Mouse (Mus musculus): ENCODE measurements around the gene Baiap2. TPM values are rescaled to one million over a fixed set of nuclear protein-coding genes. Genes with fewer than 3 reads are reported as not detected.
A peak's percentile ranks its signal among the peaks of the same experiment; 100 is the strongest.

The Baiap2 gene
- total and polyA plus RNA-seq, 3 experiments: 5.8 to 10.9 (median 10.3) TPM

DNA sequence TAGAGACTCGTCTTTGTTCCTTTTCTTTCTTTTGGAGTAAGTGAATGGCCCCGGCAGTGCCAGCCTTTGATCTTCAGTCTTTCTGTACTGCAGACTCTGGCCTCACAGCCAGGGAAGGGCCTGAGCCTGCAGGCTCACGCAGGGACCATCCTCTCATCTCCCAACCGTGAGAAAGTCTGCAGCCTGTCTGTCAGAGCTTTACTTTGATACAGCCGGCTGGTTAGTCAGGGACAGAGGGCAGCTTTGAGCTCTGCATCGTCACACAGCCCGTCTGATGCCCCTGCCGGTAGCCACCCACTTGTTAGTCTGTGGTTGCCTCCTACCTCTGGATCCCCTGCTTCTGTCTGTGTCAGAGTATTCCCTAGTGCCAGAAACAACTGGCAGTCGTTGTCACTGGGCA lies 22.5 kb downstream of the Baiap2 start:
- H3K36me3 ChIP-seq (ENCODE audit: control insufficient read depth, insufficient read depth, low read length): no peaks in the 10 kb centered on the region
- intact Hi-C loops (cut with DNase I): no loop called here
- no peaks in the 10 kb centered on the region for H3K4me1 ChIP-seq (ENCODE audit: control insufficient read depth, insufficient read depth, low read length)
- DNase-seq: no peak
- no peak overlapping the region for H3K27ac ChIP-seq
- 75% methylated on average over 9 of the region's 9 CpGs for WGBS
- no peak overlapping the region for H3K9ac ChIP-seq (ENCODE audit: low read depth, low read length)
- TF ChIP-seq EP300 (IDR thresholded peaks at IDR 0.05; ENCODE audit: insufficient read depth, low read depth, low read length): no peak
- TF ChIP-seq CTCF (IDR thresholded peaks at IDR 0.05): no peak
- TF ChIP-seq POLR2A (IDR thresholded peaks at IDR 0.05; ENCODE audit: insufficient read depth, low read depth, low read length): no peak
- no peaks in the 10 kb centered on the region for H3K27me3 ChIP-seq (ENCODE audit: control insufficient read depth, insufficient read depth, low read length)
- no peaks in the 10 kb centered on the region for H3K79me2 ChIP-seq (replicated peaks; ENCODE audit: control insufficient read depth, insufficient read depth, low read length)
- no peak overlapping the region for H3K4me3 ChIP-seq

DNA sequence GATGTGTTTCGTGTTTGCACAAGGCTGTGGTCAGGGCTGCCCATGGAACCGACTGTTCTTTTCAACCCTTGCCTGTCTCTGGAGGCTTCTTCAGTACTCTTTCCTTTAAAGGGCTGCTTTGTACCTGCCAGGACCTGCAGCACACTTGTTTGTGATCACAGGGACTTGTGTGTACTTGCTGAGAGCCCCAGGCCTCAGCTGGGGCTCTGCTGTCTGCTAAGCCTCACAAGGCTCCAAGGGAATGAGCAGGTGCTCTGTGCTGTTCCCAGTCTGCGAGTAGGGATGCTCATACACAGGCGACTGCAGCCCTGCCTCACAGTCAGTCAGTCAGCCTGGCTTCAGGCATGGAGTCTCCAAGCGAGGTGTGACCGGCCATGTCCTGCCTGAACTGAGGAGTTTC lies 23.7 kb downstream of the Baiap2 start:
- no peak for DNase-seq
- 92% methylated on average over 6 of the region's 6 CpGs for WGBS

DNA sequence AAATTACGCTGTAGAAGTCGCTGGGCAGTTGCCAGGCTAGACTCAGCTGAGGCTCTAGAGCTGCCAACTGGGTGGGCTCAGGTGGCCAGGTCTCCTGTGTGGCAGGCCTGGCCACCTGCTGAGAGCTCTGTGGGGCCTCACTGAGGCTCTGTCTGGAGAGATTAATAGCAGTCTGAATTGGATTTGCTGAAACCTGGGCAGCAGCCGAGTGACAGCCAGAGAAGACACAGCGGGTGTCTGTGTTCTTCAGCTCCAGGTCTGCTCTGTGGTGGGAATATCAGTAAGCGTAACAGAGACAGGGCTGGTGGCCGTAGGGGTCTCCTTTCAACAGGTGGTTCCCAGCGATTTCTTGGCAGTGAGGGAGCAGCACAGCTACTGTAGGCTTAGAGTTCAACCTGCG lies 24.8 kb downstream of the Baiap2 start:
- DNase-seq: no peak
- Histone ChIP-seq H3K4me1 (ENCODE audit: control insufficient read depth, insufficient read depth, low read length) (no peaks in the 10 kb centered on the region), H3K27me3 (ENCODE audit: control insufficient read depth, insufficient read depth, low read length) (no peaks in the 10 kb centered on the region), H3K4me3 (no peak overlapping the region), H3K9ac (ENCODE audit: low read depth, low read length) (no peak overlapping the region), H3K27ac (no peak overlapping the region), H3K36me3 (ENCODE audit: control insufficient read depth, insufficient read depth, low read length) (no peaks in the 10 kb centered on the region), H3K79me2 (replicated peaks; ENCODE audit: control insufficient read depth, insufficient read depth, low read length) (no peaks in the 10 kb centered on the region)
- no peak for TF ChIP-seq POLR2A (IDR thresholded peaks at IDR 0.05; ENCODE audit: insufficient read depth, low read depth, low read length)
- no peak for TF ChIP-seq EP300 (IDR thresholded peaks at IDR 0.05; ENCODE audit: insufficient read depth, low read depth, low read length)
- TF ChIP-seq CTCF (IDR thresholded peaks at IDR 0.05): no peak
- intact Hi-C loops (cut with DNase I): no loop called here
- 93% methylated on average over 8 of the region's 8 CpGs for WGBS

More for the DNA sequence above, 23.7 kb downstream of the Baiap2 start:
- TF ChIP-seq POLR2A (IDR thresholded peaks at IDR 0.05; ENCODE audit: insufficient read depth, low read depth, low read length) (no peak), CTCF (IDR thresholded peaks at IDR 0.05) (no peak), EP300 (IDR thresholded peaks at IDR 0.05; ENCODE audit: insufficient read depth, low read depth, low read length) (no peak)
- H3K4me1 ChIP-seq (ENCODE audit: control insufficient read depth, insufficient read depth, low read length): no peaks in the 10 kb centered on the region
- no peaks in the 10 kb centered on the region for H3K27me3 ChIP-seq (ENCODE audit: control insufficient read depth, insufficient read depth, low read length)
- no peak overlapping the region for H3K9ac ChIP-seq (ENCODE audit: low read depth, low read length)
- no peak overlapping the region for H3K4me3 ChIP-seq
- intact Hi-C loops (cut with DNase I): no loop called here
- no peak overlapping the region for H3K27ac ChIP-seq
- no peaks in the 10 kb centered on the region for H3K36me3 ChIP-seq (ENCODE audit: control insufficient read depth, insufficient read depth, low read length)
- H3K79me2 ChIP-seq (replicated peaks; ENCODE audit: control insufficient read depth, insufficient read depth, low read length): no peaks in the 10 kb centered on the region

DNA sequence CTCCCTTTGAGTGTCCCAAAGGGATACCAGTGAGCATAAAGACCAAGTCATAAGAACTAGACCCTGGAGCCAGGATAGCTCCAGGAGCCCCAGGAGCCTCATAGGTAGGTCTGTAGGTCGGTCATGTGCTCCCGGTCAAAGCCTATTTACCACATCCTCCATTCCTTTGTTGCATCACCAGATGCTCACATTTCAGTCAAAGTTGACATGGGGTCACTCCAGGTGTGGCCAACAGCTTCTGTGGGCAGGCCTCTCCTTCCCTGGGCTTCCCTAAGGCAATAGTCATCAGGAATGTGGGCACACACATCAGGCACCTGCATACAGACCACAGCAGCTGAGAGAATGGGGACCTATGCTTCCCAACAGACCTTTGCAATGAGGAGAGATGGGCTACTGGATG lies 25.3 kb downstream of the Baiap2 start:
- no peak for TF ChIP-seq EP300 (IDR thresholded peaks at IDR 0.05; ENCODE audit: insufficient read depth, low read depth, low read length)
- TF ChIP-seq POLR2A (IDR thresholded peaks at IDR 0.05; ENCODE audit: insufficient read depth, low read depth, low read length): no peak
- TF ChIP-seq CTCF (IDR thresholded peaks at IDR 0.05): no peak
- intact Hi-C loops (cut with DNase I): no loop called here
- no peaks in the 10 kb centered on the region for H3K27me3 ChIP-seq (ENCODE audit: control insufficient read depth, insufficient read depth, low read length)
- H3K27ac ChIP-seq: no peak overlapping the region
- H3K79me2 ChIP-seq (replicated peaks; ENCODE audit: control insufficient read depth, insufficient read depth, low read length): no peaks in the 10 kb centered on the region
- no peaks in the 10 kb centered on the region for H3K36me3 ChIP-seq (ENCODE audit: control insufficient read depth, insufficient read depth, low read length)
- H3K9ac ChIP-seq (ENCODE audit: low read depth, low read length): no peak overlapping the region
- no peak overlapping the region for H3K4me3 ChIP-seq
- no peaks in the 10 kb centered on the region for H3K4me1 ChIP-seq (ENCODE audit: control insufficient read depth, insufficient read depth, low read length)
- DNase-seq: no peak
- 98% methylated on average over 2 of the region's 2 CpGs for WGBS

DNA sequence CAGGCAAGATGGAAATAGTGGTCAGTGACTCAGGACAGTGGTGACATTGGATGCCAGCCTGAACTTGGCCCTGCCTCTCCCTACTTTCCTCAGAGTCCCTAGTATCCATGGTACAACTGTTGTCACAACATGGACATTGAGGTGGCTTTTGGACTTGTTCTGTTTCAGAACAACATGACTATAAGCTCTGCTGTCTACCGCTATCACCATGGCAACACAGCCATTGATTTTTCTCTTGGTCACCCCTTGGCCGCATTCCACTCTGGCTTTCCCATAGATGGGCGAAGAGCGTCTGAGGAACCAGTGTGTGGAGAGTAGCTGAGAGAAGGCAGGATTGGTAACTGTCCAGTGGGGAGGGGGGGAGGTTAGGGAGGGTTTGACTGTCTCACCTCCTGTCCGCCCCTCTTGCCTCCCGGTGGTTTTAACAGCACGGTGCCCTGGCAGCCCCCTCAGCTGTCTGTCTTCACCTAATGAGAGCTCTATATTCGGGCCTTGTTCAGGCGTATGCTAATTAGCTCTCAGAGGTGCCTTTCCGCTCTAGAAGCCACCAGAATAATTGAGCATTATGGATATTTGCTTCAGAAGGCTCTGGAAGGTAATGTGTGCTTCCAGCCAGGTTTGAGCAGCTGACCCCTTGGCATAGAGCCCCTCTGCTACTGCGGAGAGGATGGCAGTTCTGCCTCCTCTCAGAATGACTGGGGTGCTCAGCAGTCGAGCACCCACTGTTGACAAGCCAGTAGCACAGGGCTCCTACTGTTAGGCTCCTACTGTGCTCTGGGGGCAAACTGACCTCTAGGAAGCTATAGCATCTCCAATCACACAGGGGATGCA lies 27.7 kb downstream of the Baiap2 start:
- no peak overlapping the region for H3K4me3 ChIP-seq
- no peaks in the 10 kb centered on the region for H3K36me3 ChIP-seq (ENCODE audit: control insufficient read depth, insufficient read depth, low read length)
- H3K9ac ChIP-seq (ENCODE audit: low read depth, low read length): no peak overlapping the region
- no peak for TF ChIP-seq CTCF (IDR thresholded peaks at IDR 0.05)
- no peak for TF ChIP-seq EP300 (IDR thresholded peaks at IDR 0.05; ENCODE audit: insufficient read depth, low read depth, low read length)
- no peak for TF ChIP-seq POLR2A (IDR thresholded peaks at IDR 0.05; ENCODE audit: insufficient read depth, low read depth, low read length)
- no peaks in the 10 kb centered on the region for H3K4me1 ChIP-seq (ENCODE audit: control insufficient read depth, insufficient read depth, low read length)
- H3K27ac ChIP-seq: no peak overlapping the region
- 86% methylated on average over 12 of the region's 12 CpGs for WGBS
- H3K79me2 ChIP-seq (replicated peaks; ENCODE audit: control insufficient read depth, insufficient read depth, low read length): no peaks in the 10 kb centered on the region
- no peak for DNase-seq
- H3K27me3 ChIP-seq (ENCODE audit: control insufficient read depth, insufficient read depth, low read length): no peaks in the 10 kb centered on the region
- intact Hi-C loops (cut with DNase I): no loop called here

DNA sequence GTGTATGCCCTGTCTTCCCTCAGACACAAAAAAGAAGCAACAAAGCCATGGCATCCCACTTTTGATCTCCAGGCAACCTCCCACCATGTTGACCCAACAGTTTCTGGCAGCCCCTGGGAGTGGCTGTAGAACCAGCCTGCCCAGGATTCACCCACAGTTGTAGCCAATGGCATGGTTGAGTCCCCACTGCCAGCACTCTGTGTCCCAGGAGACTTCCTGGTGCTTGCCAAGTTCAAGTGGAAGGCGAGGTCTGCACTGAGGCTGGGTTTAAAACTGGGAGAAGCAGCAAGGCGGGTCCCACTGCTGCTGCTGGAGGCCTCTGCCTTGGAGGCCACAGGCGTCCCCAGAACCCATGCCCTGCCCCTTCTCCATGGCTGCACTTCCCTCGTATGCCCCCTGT lies 31.2 kb downstream of the Baiap2 start:
- H3K27me3 ChIP-seq (ENCODE audit: control insufficient read depth, insufficient read depth, low read length): no peaks in the 10 kb centered on the region
- peak in 1 of 2 experiments; percentile 49 for DNase-seq
- 73% methylated on average over 4 of the region's 4 CpGs for WGBS
- no peak overlapping the region for H3K27ac ChIP-seq
- H3K79me2 ChIP-seq (replicated peaks; ENCODE audit: control insufficient read depth, insufficient read depth, low read length): no peaks in the 10 kb centered on the region
- intact Hi-C loops (cut with DNase I): no loop called here
- no peaks in the 10 kb centered on the region; the same call in 1 of the 2 replicates for H3K4me1 ChIP-seq (ENCODE audit: control insufficient read depth, insufficient read depth, low read length)
- H3K4me3 ChIP-seq: no peak overlapping the region
- H3K36me3 ChIP-seq (ENCODE audit: control insufficient read depth, insufficient read depth, low read length): no peaks in the 10 kb centered on the region
- TF ChIP-seq CTCF (IDR thresholded peaks at IDR 0.05) (no peak), EP300 (IDR thresholded peaks at IDR 0.05; ENCODE audit: insufficient read depth, low read depth, low read length) (no peak), POLR2A (IDR thresholded peaks at IDR 0.05; ENCODE audit: insufficient read depth, low read depth, low read length) (no peak)
- no peak overlapping the region for H3K9ac ChIP-seq (ENCODE audit: low read depth, low read length)

All from heart, adult 2 months (tissue).